Mouse (Mus musculus) ovary, postnatal 14 days (tissue): ENCODE measurements around the gene Klc4.

ENCODE experiments used
- DNase-seq: peaks from one replicate; pipeline ENCODE4 v3.0.0; 2022; ENCODE audit warnings: low spot score

Klc4 gene

DNA sequence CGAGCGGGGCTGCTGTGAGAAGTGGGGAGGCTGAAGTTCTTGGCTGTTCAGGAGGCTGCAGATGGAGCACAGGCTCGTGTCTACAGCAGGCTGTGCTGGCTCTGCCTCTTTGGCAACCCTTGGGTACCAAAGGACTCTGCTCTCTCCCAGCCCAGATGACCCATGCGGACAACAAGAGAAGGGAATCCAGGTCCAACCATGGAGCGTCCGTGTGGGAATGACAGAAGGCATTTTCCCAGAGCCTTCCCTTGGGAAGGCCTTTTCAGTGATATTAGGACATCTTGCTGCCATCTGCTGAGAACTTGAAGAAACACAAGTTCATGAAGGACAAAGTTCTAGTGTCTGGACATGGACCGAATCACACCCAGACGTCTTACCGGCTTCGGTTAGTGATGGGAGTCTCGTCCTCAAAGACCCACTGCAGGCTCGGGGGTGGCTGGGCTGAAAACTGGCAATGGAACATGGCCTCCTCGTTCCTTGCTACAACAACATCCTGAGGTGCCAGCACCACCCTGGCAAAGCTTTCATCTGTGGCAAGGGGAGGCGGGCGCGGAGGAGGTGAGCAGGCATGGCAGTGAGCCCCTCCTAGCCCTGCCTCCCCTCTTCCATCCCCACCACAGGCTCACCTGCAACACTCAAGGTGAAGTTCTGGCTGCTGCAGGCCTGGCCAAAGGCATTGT is 56.0 kb downstream of the Klc4 start:
- no peak for DNase-seq

DNA sequence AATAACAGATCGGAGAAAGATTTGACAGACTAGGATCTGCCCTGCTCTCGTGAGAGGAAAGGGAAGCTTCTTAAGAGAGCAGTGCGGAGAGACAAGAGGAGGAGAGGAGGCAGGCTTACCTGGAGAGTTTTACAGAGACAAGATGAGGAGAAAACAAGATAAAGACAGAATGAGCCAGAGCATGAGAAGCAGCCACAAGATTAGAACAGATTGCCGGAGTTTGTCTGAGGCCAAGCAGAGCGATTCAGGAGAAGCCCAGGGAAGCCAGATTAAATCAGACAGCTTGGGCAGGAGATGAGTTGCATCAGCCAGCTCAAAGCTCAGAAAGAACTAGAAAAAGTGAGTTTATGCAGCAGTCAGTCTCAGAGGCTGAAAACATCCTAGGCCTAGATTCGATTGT is 56.9 kb downstream of the Klc4 start:
- DNase-seq, result no peak

DNA sequence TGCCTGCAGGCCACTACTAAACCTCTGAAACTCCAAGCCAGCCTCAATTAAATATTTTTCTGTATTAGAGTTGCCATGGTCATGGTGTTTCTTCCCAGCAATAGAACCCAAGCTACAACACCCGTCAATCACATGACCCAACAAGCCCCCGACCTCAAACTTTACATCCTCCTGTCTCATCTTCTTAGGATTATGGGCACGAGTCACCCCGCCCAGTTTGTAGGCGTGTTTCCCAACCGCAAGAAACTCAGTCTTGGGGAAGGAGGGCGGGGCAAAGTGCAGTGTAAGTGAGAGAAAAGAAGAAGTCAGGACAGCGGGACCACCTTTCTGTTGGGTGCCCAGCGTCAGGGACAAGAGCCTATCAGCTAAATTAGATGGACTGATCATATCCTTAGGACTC is 57.6 kb downstream of the Klc4 start:
- DNase-seq, result no peak

DNA sequence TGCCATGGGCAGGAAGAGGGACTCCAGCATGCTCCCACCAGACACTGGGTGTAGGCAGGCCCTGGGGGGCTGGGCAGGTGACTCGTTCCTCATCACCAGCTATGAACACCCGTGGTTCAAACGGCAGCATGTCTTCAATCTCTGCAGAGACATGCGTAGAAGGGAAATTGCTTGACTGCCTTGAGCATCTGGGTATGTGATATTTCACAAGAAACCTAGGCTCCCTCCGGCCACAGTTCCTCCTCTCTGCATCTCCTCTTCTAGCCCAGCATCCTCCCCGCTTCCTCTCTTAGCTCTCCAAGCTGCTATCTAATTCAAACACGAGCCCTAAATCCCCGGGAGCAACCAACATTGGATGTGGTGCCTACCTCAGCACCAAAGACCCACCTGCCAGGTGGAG is 59.5 kb downstream of the Klc4 start:
- DNase-seq, result no peak
